Mouse (Mus musculus): ENCODE results near the gene Usp21. TPM values are rescaled to one million over a fixed set of nuclear protein-coding genes. Genes with fewer than 3 reads are reported as not detected.

Usp21 gene
- polyA plus RNA-seq, 1 experiment = 60.0 TPM

DNA sequence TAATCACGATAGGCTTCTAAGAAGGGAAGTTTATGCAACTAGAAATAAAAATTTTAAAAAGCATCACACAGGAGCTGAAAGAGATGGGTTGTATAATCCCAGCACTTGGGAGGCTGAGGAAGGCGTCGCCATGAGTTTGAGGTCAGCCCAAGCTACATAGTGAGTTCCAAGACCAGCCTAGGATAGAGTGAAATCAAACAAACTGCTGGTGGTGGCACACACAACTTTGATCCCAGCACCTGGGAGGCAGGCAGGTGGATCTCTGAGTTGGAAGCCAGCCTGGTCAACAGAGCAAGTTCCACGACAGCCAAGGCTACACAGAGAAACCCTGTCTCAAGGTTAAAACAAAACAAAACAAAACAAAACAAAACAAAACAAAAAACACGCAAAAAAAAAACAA is 55.4 kb downstream of the Usp21 start:
- TF ChIP-seq CTCF (IDR thresholded peaks at IDR 0.05; ENCODE audit: control insufficient read depth, insufficient read depth, low read length) = no peak
- no peak for TF ChIP-seq POLR2A (IDR thresholded peaks at IDR 0.05; ENCODE audit: borderline replicate concordance, control insufficient read depth, low read depth, low read length)
- WGBS = 48% methylated on average over 5 of the region's 5 CpGs
- H3K4me1 ChIP-seq (ENCODE audit: control insufficient read depth, insufficient read depth, low read length) = peaks cover 2% of the 10 kb centered on the region; the same call in 1 of the 2 replicates
- peak overlapping the region; percentile 65; the same call in 1 of the 2 replicates for H3K27ac ChIP-seq (ENCODE audit: control insufficient read depth, insufficient read depth, low read depth, low read length, poor library complexity)
- H3K4me3 ChIP-seq (replicated peaks; ENCODE audit: control insufficient read depth, low read depth, low read length) = peak overlapping the region; percentile 69

Other genes with a start within 250 kb of the Usp21 start
- 18.2 and 56.7 TPM in 2 replicates for gene Fcgr3, start 223.1 kb downstream of the Usp21 start, polyA plus RNA-seq (2011; ENCODE audit: insufficient read depth, insufficient read length, low replicate concordance, missing spikeins)
- not detected in 2 replicates for gene Cfap126, start 174.1 kb downstream of the Usp21 start, polyA plus RNA-seq (2011; ENCODE audit: insufficient read depth, insufficient read length, low replicate concordance, missing spikeins)
- 63.6 and 72.1 TPM in 2 replicates for gene Sdhc, start 137.4 kb downstream of the Usp21 start, polyA plus RNA-seq (2011; ENCODE audit: insufficient read depth, insufficient read length, low replicate concordance, missing spikeins)
- gene Mpz, start 137.3 kb downstream of the Usp21 start, polyA plus RNA-seq (2011; ENCODE audit: insufficient read depth, insufficient read length, low replicate concordance, missing spikeins) = not detected in 2 replicates
- 4.3 and 5.1 TPM in 2 replicates for gene Pcp4l1, start 91.7 kb downstream of the Usp21 start, polyA plus RNA-seq (2011; ENCODE audit: insufficient read depth, insufficient read length, low replicate concordance, missing spikeins)
- gene Nr1i3, start 74.0 kb downstream of the Usp21 start, polyA plus RNA-seq (2011; ENCODE audit: insufficient read depth, insufficient read length, low replicate concordance, missing spikeins) = 0.80 and 1.0 TPM in 2 replicates
- 10.8 and 20.1 TPM in 2 replicates for gene Tomm40l, start 65.5 kb downstream of the Usp21 start, polyA plus RNA-seq (2011; ENCODE audit: insufficient read depth, insufficient read length, low replicate concordance, missing spikeins)
- gene Apoa2, start 62.9 kb downstream of the Usp21 start, polyA plus RNA-seq (2011; ENCODE audit: insufficient read depth, insufficient read length, low replicate concordance, missing spikeins) = 66.3 and 203 TPM in 2 replicates
- 102 and 317 TPM in 2 replicates for gene Fcer1g, start 53.6 kb downstream of the Usp21 start, polyA plus RNA-seq (2011; ENCODE audit: insufficient read depth, insufficient read length, low replicate concordance, missing spikeins)
- 0.25 TPM in 1 of 2 replicates, not detected in the other for gene Adamts4, start 37.6 kb downstream of the Usp21 start, polyA plus RNA-seq (2011; ENCODE audit: insufficient read depth, insufficient read length, low replicate concordance, missing spikeins)
- gene Ndufs2, start 36.6 kb downstream of the Usp21 start, polyA plus RNA-seq (2011; ENCODE audit: insufficient read depth, insufficient read length, low replicate concordance, missing spikeins) = 109 and 134 TPM in 2 replicates
- gene B4galt3, start 17.7 kb downstream of the Usp21 start, polyA plus RNA-seq (2011; ENCODE audit: insufficient read depth, insufficient read length, low replicate concordance, missing spikeins) = 29.8 and 67.5 TPM in 2 replicates
- 197 and 282 TPM in 2 replicates for gene Ppox, start 6.8 kb downstream of the Usp21 start, polyA plus RNA-seq (2011; ENCODE audit: insufficient read depth, insufficient read length, low replicate concordance, missing spikeins)
- 34.0 and 84.2 TPM in 2 replicates for gene Ufc1, start 7.0 kb upstream of the Usp21 start, polyA plus RNA-seq (2011; ENCODE audit: insufficient read depth, insufficient read length, low replicate concordance, missing spikeins)
- 31.6 and 49.7 TPM in 2 replicates for gene Dedd, start 41.2 kb upstream of the Usp21 start, polyA plus RNA-seq (2011; ENCODE audit: insufficient read depth, insufficient read length, low replicate concordance, missing spikeins)
- gene Nit1, start 57.7 kb upstream of the Usp21 start, polyA plus RNA-seq (2011; ENCODE audit: insufficient read depth, insufficient read length, low replicate concordance, missing spikeins) = 16.0 and 18.8 TPM in 2 replicates
- gene Pfdn2, start 57.7 kb upstream of the Usp21 start, polyA plus RNA-seq (2011; ENCODE audit: insufficient read depth, insufficient read length, low replicate concordance, missing spikeins) = 73.2 and 94.4 TPM in 2 replicates
- gene Klhdc9, start 72.8 kb upstream of the Usp21 start, polyA plus RNA-seq (2011; ENCODE audit: insufficient read depth, insufficient read length, low replicate concordance, missing spikeins) = 1.3 TPM in 1 of 2 replicates, not detected in the other
- gene Nectin4, start 82.1 kb upstream of the Usp21 start, polyA plus RNA-seq (2011; ENCODE audit: insufficient read depth, insufficient read length, low replicate concordance, missing spikeins) = 0.27 and 1.1 TPM in 2 replicates
- gene Arhgap30, start 101.0 kb upstream of the Usp21 start, polyA plus RNA-seq (2011; ENCODE audit: insufficient read depth, insufficient read length, low replicate concordance, missing spikeins) = 36.8 and 72.9 TPM in 2 replicates
- gene Usf1, start 123.3 kb upstream of the Usp21 start, polyA plus RNA-seq (2011; ENCODE audit: insufficient read depth, insufficient read length, low replicate concordance, missing spikeins) = 48.6 and 92.2 TPM in 2 replicates
- 8.7 and 19.3 TPM in 2 replicates for gene Tstd1, start 130.9 kb upstream of the Usp21 start, polyA plus RNA-seq (2011; ENCODE audit: insufficient read depth, insufficient read length, low replicate concordance, missing spikeins)
- gene F11r, start 149.5 kb upstream of the Usp21 start, polyA plus RNA-seq (2011; ENCODE audit: insufficient read depth, insufficient read length, low replicate concordance, missing spikeins) = 13.2 and 21.5 TPM in 2 replicates
- 4.5 and 8.7 TPM in 2 replicates for gene Alyref2, start 215.5 kb upstream of the Usp21 start, polyA plus RNA-seq (2011; ENCODE audit: insufficient read depth, insufficient read length, low replicate concordance, missing spikeins)
- not detected in 2 replicates for gene Itln1, start 247.3 kb upstream of the Usp21 start, polyA plus RNA-seq (2011; ENCODE audit: insufficient read depth, insufficient read length, low replicate concordance, missing spikeins)

Data from bone marrow, adult 2 months (tissue).